Comparison of ENCODE assay signal across 10 mouse cellular contexts in genomic region chr6:127404070-127404810, GRCm38 (mm10). TPM values are rescaled to one million over a fixed set of nuclear protein-coding genes. Genes with fewer than 3 reads are reported as not detected.
DNase-seq lines count a peak whose midpoint lies in the region; ATAC-seq and TF ChIP-seq lines count a peak whose summit lies in the region.
"Had no signal": no experiment of that assay in that cellular context is flagged by ENCODE, and none has a peak within 500 bp of the region (broad histone marks: within the 10 kb centered on the region; RNA-seq: fewer than 3 reads in every experiment).

No protein-coding gene starts in this region.

- H3K27me3 ChIP-seq in CH12.LX (replicated peaks), result no peaks in the 10 kb centered on the region
- H3K27me3 ChIP-seq in forebrain, embryonic 14.5 days (replicated peaks; ENCODE audit: control insufficient read depth, insufficient read depth, low read length), result no peaks in the 10 kb centered on the region
- H3K27me3 ChIP-seq in limb, embryonic 14.5 days (ENCODE audit: control insufficient read depth, insufficient read depth, low read length), result no peaks in the 10 kb centered on the region
- peaks cover 13% of the 10 kb centered on the region for H3K27me3 ChIP-seq in heart, embryonic 10.5 days (ENCODE audit: insufficient read depth, poor library complexity, severe bottlenecking)

- in situ Hi-C loops in CH12.LX (cut with MboI; ENCODE audit: low pct_ligation_motif_present, low pct_unique_long_range_greater_than_20kb, low sequenced_read_pairs), result no loop called here

- H3K4me1 ChIP-seq in CH12.LX (ENCODE audit: control insufficient read depth in 1 of 2, insufficient read depth in 2 of 2), result peaks cover 7 to 76% of the 10 kb centered on the region in 2 experiments
- peaks cover 34% of the 10 kb centered on the region for H3K4me1 ChIP-seq in forebrain, embryonic 14.5 days (ENCODE audit: control insufficient read depth, insufficient read depth, low read length)
- H3K4me1 ChIP-seq in limb, embryonic 14.5 days (ENCODE audit: control insufficient read depth, insufficient read depth, low read length), result peaks cover 18% of the 10 kb centered on the region
- H3K4me1 ChIP-seq in heart, embryonic 10.5 days, result peaks cover 6% of the 10 kb centered on the region; the same call in 1 of the 2 replicates
- H3K4me1 ChIP-seq: liver, embryonic 13.5 days had no signal

- dilution Hi-C loops in CH12.LX (cut with MboI; ENCODE audit: extremely low pct_ligation_motif_present, extremely low pct_unique_long_range_greater_than_20kb, low sequenced_read_pairs), result no loop called here

- TF ChIP-seq POLR2A in CH12.LX (IDR thresholded peaks at IDR 0.05; ENCODE audit: low read depth, low read length), result no peak
- no peak for TF ChIP-seq POLR2A in limb, embryonic 14.5 days (IDR thresholded peaks at IDR 0.05; ENCODE audit: borderline replicate concordance, extremely low read depth, insufficient read depth, insufficient read length)

- TF ChIP-seq CTCF in CH12.LX (conservative IDR thresholded peaks at IDR 0.05 in 1 of 2, IDR thresholded peaks at IDR 0.05 in 1 of 2; ENCODE audit: low read depth in 2 of 2, low read length in 2 of 2), result no peak

- H3K36me3 ChIP-seq in CH12.LX (replicated peaks in 1 of 2; ENCODE audit: control insufficient read depth in 1 of 2, insufficient read depth in 1 of 2, low read length in 1 of 2), result no peaks in the 10 kb centered on the region
- H3K36me3 ChIP-seq in forebrain, embryonic 14.5 days (ENCODE audit: control insufficient read depth, insufficient read depth, low read length), result no peaks in the 10 kb centered on the region
- no peaks in the 10 kb centered on the region for H3K36me3 ChIP-seq in limb, embryonic 14.5 days (ENCODE audit: control insufficient read depth, insufficient read depth, low read length)
- H3K36me3 ChIP-seq in heart, embryonic 10.5 days, result no peaks in the 10 kb centered on the region
- H3K36me3 ChIP-seq: G1E; liver, embryonic 13.5 days had no signal

- TF ChIP-seq EP300 in CH12.LX (IDR thresholded peaks at IDR 0.05; ENCODE audit: low read length), result no peak

- H3K79me2 ChIP-seq in CH12.LX (replicated peaks; ENCODE audit: control insufficient read depth, extremely low read depth, insufficient read depth, poor library complexity, severe bottlenecking), result no peaks in the 10 kb centered on the region

- peak; percentile 93 for ATAC-seq in forebrain, embryonic 14.5 days
- peak; percentile 84 for ATAC-seq in limb, embryonic 14.5 days (ENCODE audit: low FRiP score, low read depth)

- H3K27ac ChIP-seq in CH12.LX (ENCODE audit: insufficient read depth, low read depth), result no peak overlapping the region
- peak overlapping the region; percentile 88 for H3K27ac ChIP-seq in forebrain, embryonic 14.5 days (ENCODE audit: low read depth, low read length)
- peak overlapping the region; percentile 67 for H3K27ac ChIP-seq in limb, embryonic 14.5 days (replicated peaks; ENCODE audit: low read depth, low read length)
- no peak overlapping the region for H3K27ac ChIP-seq in heart, embryonic 10.5 days
- H3K27ac ChIP-seq: liver, embryonic 13.5 days had no signal

- H3K9ac ChIP-seq in CH12.LX (ENCODE audit: insufficient read depth, low read depth), result no peak overlapping the region
- H3K9ac ChIP-seq in forebrain, embryonic 14.5 days (ENCODE audit: low read length), result no peak overlapping the region
- H3K9ac ChIP-seq in limb, embryonic 14.5 days (ENCODE audit: low read depth, low read length, severe bottlenecking), result no peak overlapping the region
- H3K9ac ChIP-seq: liver, embryonic 13.5 days had no signal

- H3K9me3 ChIP-seq in CH12.LX (replicated peaks; ENCODE audit: low read length), result no peaks in the 10 kb centered on the region
- no peaks in the 10 kb centered on the region for H3K9me3 ChIP-seq in forebrain, embryonic 14.5 days (replicated peaks; ENCODE audit: control insufficient read depth, low read length)
- H3K9me3 ChIP-seq in limb, embryonic 14.5 days (ENCODE audit: control insufficient read depth, low read length), result no peaks in the 10 kb centered on the region
- no peaks in the 10 kb centered on the region for H3K9me3 ChIP-seq in heart, embryonic 10.5 days
- H3K9me3 ChIP-seq: G1E; liver, embryonic 13.5 days had no signal

- H3K4me3 ChIP-seq in CH12.LX (replicated peaks in 1 of 3; ENCODE audit: low read depth in 2 of 3, low read length in 2 of 3, poor library complexity in 1 of 3), result no peak overlapping the region
- H3K4me3 ChIP-seq in forebrain, embryonic 14.5 days (ENCODE audit: low read depth, low read length), result no peak overlapping the region
- no peak overlapping the region for H3K4me3 ChIP-seq in limb, embryonic 14.5 days (replicated peaks; ENCODE audit: low read length)
- no peak overlapping the region for H3K4me3 ChIP-seq in heart, embryonic 10.5 days
- H3K4me3 ChIP-seq: liver, embryonic 13.5 days had no signal

- DNase-seq in heart, postnatal 4 days, result peak; percentile 69
- DNase-seq in heart, adult 9 months (ENCODE audit: low spot score in 2 of 2), result no peak
- DNase-seq in CH12.LX (ENCODE audit: extremely low read depth) (peak; percentile 12), MN1 (ENCODE audit: low spot score) (no peak)
- DNase-seq in forebrain, embryonic 14.5 days (ENCODE audit: low spot score), result peak; percentile 95
- DNase-seq in limb, embryonic 14.5 days (ENCODE audit: low spot score), result peak; percentile 86
- DNase-seq in right cerebral cortex, postnatal 4 days, result peak; percentile 80
- no peak for DNase-seq in heart, embryonic 10.5 days (ENCODE audit: low spot score)
- DNase-seq: liver, embryonic 13.5 days had no signal

- no peak overlapping the region for H3K4me2 ChIP-seq in CH12.LX (ENCODE audit: insufficient read depth, low read depth, poor library complexity, severe bottlenecking)
- no peak overlapping the region for H3K4me2 ChIP-seq in forebrain, embryonic 14.5 days (ENCODE audit: low read length)
- no peak overlapping the region; the same call in 1 of the 2 replicates for H3K4me2 ChIP-seq in limb, embryonic 14.5 days (replicated peaks; ENCODE audit: low read depth, low read length, severe bottlenecking)
- H3K4me2 ChIP-seq: liver, embryonic 13.5 days had no signal

- 5% methylated on average over 13 of the region's 13 CpGs for whole genome bisulfite sequencing in forebrain, embryonic 14.5 days
- 15% methylated on average over 13 of the region's 13 CpGs for WGBS in limb, embryonic 14.5 days
- 59% methylated on average over 12 of the region's 13 CpGs for WGBS in heart, embryonic 10.5 days

- no peak for TF ChIP-seq RAD21 in CH12.LX (IDR thresholded peaks at IDR 0.05; ENCODE audit: low read depth, low read length)

TF ChIP-seq in CH12.LX, 34 proteins besides CTCF, POLR2A, EP300 and RAD21:
- TF ChIP-seq SIN3A (IDR thresholded peaks at IDR 0.05; ENCODE audit: low read length), result no peak
- TF ChIP-seq ZNF384 (IDR thresholded peaks at IDR 0.05; ENCODE audit: low read depth, low read length), result 0 out of 2 replicates have a peak, but pooled peaks have one; percentile 30

RNA-seq across cellular contexts. Expression of gene Parp11, which starts 42.4 kb away (rescaled TPM):
- 10 to 100 TPM; 13.7 to 18.5 TPM for total RNA-seq in heart, postnatal 4 days (2021)
- total RNA-seq in CH12.LX (2012; rRNA removed), result 8.9 and 9.2 TPM in 2 replicates
- total RNA-seq in CH12.LX (2014; rRNA removed), result 7.2 and 9.7 TPM in 2 replicates
- 10.4 and 11.4 TPM in 2 replicates for polyA plus RNA-seq in CH12.LX (2012; ENCODE audit: insufficient read length, low read depth)
- polyA plus RNA-seq in forebrain, embryonic 14.5 days (2014; fragmentation: Nextera tagmentation; extraction: Ambion mirVana), result 83.3 and 90.2 TPM in 2 replicates
- 27.3 and 27.8 TPM in 2 replicates for polyA plus RNA-seq in limb, embryonic 14.5 days (2012; rRNA removed)
- polyA plus RNA-seq in limb, embryonic 14.5 days (2014; fragmentation: Nextera tagmentation; extraction: Ambion mirVana), result 25.4 and 30.7 TPM in 2 replicates
- polyA plus RNA-seq in heart, embryonic 10.5 days (2016; fragmentation: Nextera tagmentation; extraction: Ambion mirVana), result 19.1 and 22.7 TPM in 2 replicates

Comparison
In these comparisons a context has a peak if more than half of its experiments do, and no peak if none do; other contexts are left out.
1. DNase-seq: peak in heart, postnatal 4 days (single experiment), CH12.LX (single experiment), forebrain, embryonic 14.5 days (single experiment), limb, embryonic 14.5 days (single experiment) and right cerebral cortex, postnatal 4 days (single experiment); none in heart, adult 9 months (0 of 2), MN1 (single experiment) and heart, embryonic 10.5 days (single experiment).
2. H3K27ac ChIP-seq: peak in forebrain, embryonic 14.5 days (single experiment) and limb, embryonic 14.5 days (single experiment); none in CH12.LX (single experiment) and heart, embryonic 10.5 days (single experiment).